In genomic region chr1:119457993-119458605, GRCm38 (mm10) we compare ENCODE assay signal across 9 mouse cellular contexts. TPM values are rescaled to one million over a fixed set of nuclear protein-coding genes. Genes with fewer than 3 reads are reported as not detected.
DNase-seq lines count a peak whose midpoint lies in the region; ATAC-seq and TF ChIP-seq lines count a peak whose summit lies in the region.
"Had no signal": no experiment of that assay in that cellular context is flagged by ENCODE, and none has a peak within 500 bp of the region (broad histone marks: within the 10 kb centered on the region; RNA-seq: fewer than 3 reads in every experiment).

No protein-coding gene starts in this region.

- peak; percentile 70; the same call in 1 of the 2 replicates for TF ChIP-seq EP300 in heart, adult 2 months (IDR thresholded peaks at IDR 0.05; ENCODE audit: insufficient read depth, low read depth, low read length)
- no peak for TF ChIP-seq EP300 in liver, postnatal 0 days (IDR thresholded peaks at IDR 0.05; ENCODE audit: low read depth)

- no peak overlapping the region for H3K27ac ChIP-seq in heart, adult 2 months
- no peak overlapping the region for H3K27ac ChIP-seq in kidney, postnatal 0 days
- no peak overlapping the region for H3K27ac ChIP-seq in liver, postnatal 0 days (ENCODE audit: low read depth)
- peak overlapping the region; percentile 56 for H3K27ac ChIP-seq in neural tube, embryonic 15.5 days (replicated peaks)
- H3K27ac ChIP-seq: macrophage had no signal

- TF ChIP-seq POLR2A in heart, adult 2 months (IDR thresholded peaks at IDR 0.05; ENCODE audit: insufficient read depth, low read depth, low read length): no peak

- DNase-seq in CD8-positive naive resting alpha-beta T cell, adult 2 months (ENCODE audit: low read depth in 2 of 2, low spot score in 2 of 2): peak; percentile 16 to 40
- DNase-seq in adrenal gland, adult 18-20 months (ENCODE audit: low spot score in 2 of 2): peak; percentile 52 to 58
- peak; percentile 55 for DNase-seq in embryo, embryonic 11.5 days (ENCODE audit: low read depth, low spot score)
- DNase-seq in heart, adult 2 months: peak; percentile 60 to 64
- peak; percentile 90 for DNase-seq in kidney, postnatal 0 days (ENCODE audit: low spot score)
- peak; percentile 53 for DNase-seq in liver, postnatal 0 days
- peak; percentile 73 for DNase-seq in thymus, postnatal 14 days

- H3K4me1 ChIP-seq in heart, adult 2 months (ENCODE audit: control insufficient read depth, insufficient read depth, low read length): no peaks in the 10 kb centered on the region; the same call in 1 of the 2 replicates
- H3K4me1 ChIP-seq in kidney, postnatal 0 days (replicated peaks; ENCODE audit: insufficient read depth, low read length): no peaks in the 10 kb centered on the region
- peaks cover 6% of the 10 kb centered on the region; the same call in 1 of the 2 replicates for H3K4me1 ChIP-seq in liver, postnatal 0 days (ENCODE audit: insufficient read depth)
- peaks cover 33% of the 10 kb centered on the region for H3K4me1 ChIP-seq in neural tube, embryonic 15.5 days

- intact Hi-C loops in heart, adult 2 months (cut with DNase I): loop anchor here (1.0 to 2.0 kb wide), 2 partner anchors 91 to 217 kb away; no protein-coding TSS in a partner anchor

- H3K36me3 ChIP-seq in heart, adult 2 months (ENCODE audit: control insufficient read depth, insufficient read depth, low read length): no peaks in the 10 kb centered on the region
- no peaks in the 10 kb centered on the region for H3K36me3 ChIP-seq in kidney, postnatal 0 days (ENCODE audit: insufficient read depth, low read length)
- H3K36me3 ChIP-seq in liver, postnatal 0 days (replicated peaks; ENCODE audit: insufficient read depth, low read length): no peaks in the 10 kb centered on the region
- no peaks in the 10 kb centered on the region for H3K36me3 ChIP-seq in neural tube, embryonic 15.5 days

- 6% methylated on average over 10 of the region's 10 CpGs for WGBS in heart, adult 2 months
- WGBS in kidney, postnatal 0 days: 7% methylated on average over 10 of the region's 10 CpGs
- 14% methylated on average over 10 of the region's 10 CpGs for WGBS in liver, postnatal 0 days (ENCODE audit: insufficient replicate concordance)
- 9% methylated on average over 10 of the region's 10 CpGs for WGBS in neural tube, embryonic 15.5 days

- no peak for ATAC-seq in kidney, postnatal 0 days (replicated peaks; ENCODE audit: low FRiP score, low read depth)
- ATAC-seq in liver, postnatal 0 days: no peak
- ATAC-seq in neural tube, embryonic 15.5 days (ENCODE audit: low FRiP score): peak; percentile 40; the same call in 1 of the 2 replicates

- H3K4me2 ChIP-seq in kidney, postnatal 0 days (ENCODE audit: low read length): peak overlapping the region; percentile 23; the same call in 1 of the 2 replicates
- H3K4me2 ChIP-seq in liver, postnatal 0 days (ENCODE audit: low read depth, low read length): no peak overlapping the region
- peak overlapping the region; percentile 46 for H3K4me2 ChIP-seq in neural tube, embryonic 15.5 days

- no peak overlapping the region for H3K9ac ChIP-seq in heart, adult 2 months (ENCODE audit: low read depth, low read length)
- H3K9ac ChIP-seq in kidney, postnatal 0 days (ENCODE audit: low read depth, low read length): no peak overlapping the region
- H3K9ac ChIP-seq in liver, postnatal 0 days (replicated peaks): no peak overlapping the region
- no peak overlapping the region for H3K9ac ChIP-seq in neural tube, embryonic 15.5 days (replicated peaks)

- H3K79me2 ChIP-seq in heart, adult 2 months (replicated peaks; ENCODE audit: control insufficient read depth, insufficient read depth, low read length): no peaks in the 10 kb centered on the region

- H3K9me3 ChIP-seq in kidney, postnatal 0 days (replicated peaks; ENCODE audit: low read length): no peaks in the 10 kb centered on the region
- H3K9me3 ChIP-seq in liver, postnatal 0 days (ENCODE audit: low read length): no peaks in the 10 kb centered on the region
- no peaks in the 10 kb centered on the region for H3K9me3 ChIP-seq in neural tube, embryonic 15.5 days (replicated peaks)

- H3K4me3 ChIP-seq in heart, adult 2 months: no peak overlapping the region
- no peak overlapping the region for H3K4me3 ChIP-seq in kidney, postnatal 0 days (replicated peaks; ENCODE audit: low read depth, low read length)
- H3K4me3 ChIP-seq in liver, postnatal 0 days (ENCODE audit: low read depth, low read length): no peak overlapping the region
- H3K4me3 ChIP-seq in neural tube, embryonic 15.5 days (replicated peaks): no peak overlapping the region

- TF ChIP-seq CTCF in heart, adult 2 months (IDR thresholded peaks at IDR 0.05): peak; percentile 82
- peak; percentile 77 for TF ChIP-seq CTCF in kidney, postnatal 0 days (IDR thresholded peaks at IDR 0.05; ENCODE audit: low read depth)
- peak; percentile 73 for TF ChIP-seq CTCF in liver, postnatal 0 days (IDR thresholded peaks at IDR 0.05; ENCODE audit: low read depth)

- H3K27me3 ChIP-seq in heart, adult 2 months (ENCODE audit: control insufficient read depth, insufficient read depth, low read length): no peaks in the 10 kb centered on the region
- no peaks in the 10 kb centered on the region for H3K27me3 ChIP-seq in kidney, postnatal 0 days (ENCODE audit: insufficient read depth, low read length)
- H3K27me3 ChIP-seq in liver, postnatal 0 days (ENCODE audit: insufficient read depth, low read length): no peaks in the 10 kb centered on the region
- 0 out of 2 replicates have a peak, but pooled peaks cover 6% of the 10 kb centered on the region for H3K27me3 ChIP-seq in neural tube, embryonic 15.5 days (replicated peaks)

RNA-seq across cellular contexts. Expression of gene Inhbb, which starts 36.1 kb away (rescaled TPM):
- total RNA-seq in adrenal gland, adult 18-20 months (2021): 1 to 10 TPM; 2.9 to 3.9 TPM
- 1 to 10 TPM in 1 of 2 experiments, under 1 TPM in 1; 0.99 to 1.1 TPM for total RNA-seq in heart, adult 2 months (2021)
- 1.3 and 2.2 TPM in 2 replicates for polyA plus RNA-seq in heart, adult 2 months (2012; rRNA removed)
- 0.40 and 0.55 TPM in 2 replicates for polyA plus RNA-seq in kidney, postnatal 0 days (2015; fragmentation: Nextera tagmentation; extraction: Ambion mirVana)
- 0.65 and 0.78 TPM in 2 replicates for polyA plus RNA-seq in liver, postnatal 0 days (2015; fragmentation: Nextera tagmentation; extraction: Ambion mirVana)
- polyA plus RNA-seq in neural tube, embryonic 15.5 days (2015; fragmentation: Nextera tagmentation; extraction: Ambion mirVana): 2.1 and 2.4 TPM in 2 replicates

RNA-seq across cellular contexts. Expression of gene Ralb, which starts 46.5 kb away (rescaled TPM):
- total RNA-seq in adrenal gland, adult 18-20 months (2021): 10 to 100 TPM; 47.7 to 58.3 TPM
- 10 to 100 TPM; 26.9 to 30.1 TPM for total RNA-seq in heart, adult 2 months (2021)
- polyA plus RNA-seq in heart, adult 2 months (2012; rRNA removed): 23.1 and 29.1 TPM in 2 replicates
- 129 and 141 TPM in 2 replicates for polyA plus RNA-seq in kidney, postnatal 0 days (2015; fragmentation: Nextera tagmentation; extraction: Ambion mirVana)
- polyA plus RNA-seq in liver, postnatal 0 days (2015; fragmentation: Nextera tagmentation; extraction: Ambion mirVana): 30.9 and 31.8 TPM in 2 replicates
- polyA plus RNA-seq in neural tube, embryonic 15.5 days (2015; fragmentation: Nextera tagmentation; extraction: Ambion mirVana): 65.3 and 83.4 TPM in 2 replicates

Comparison
In these comparisons a context has a peak if more than half of its experiments do, and no peak if none do; other contexts are left out.
1. DNase-seq: peak in every context shown above with its lines; median percentile 90 in kidney, postnatal 0 days; 73 in thymus, postnatal 14 days; 62 in heart, adult 2 months; 55 in adrenal gland, adult 18-20 months; 55 in embryo, embryonic 11.5 days; 53 in liver, postnatal 0 days; 28 in CD8-positive naive resting alpha-beta T cell, adult 2 months.